Mouse (Mus musculus) heart, postnatal 0 days (tissue): ENCODE data around the gene Fopnl.

Experiments used
- CTCF ChIP-seq: IDR thresholded peaks from 2 replicates; pipeline ENCODE4 v1.5.1; 2016; ENCODE audit warnings: antibody characterized with exemption, control low read depth, low read depth
- EP300 ChIP-seq: IDR thresholded peaks from 2 replicates; pipeline ENCODE4 v1.6.1; 2016; ENCODE audit warnings: antibody characterized with exemption, low read depth

- TF ChIP-seq EP300 (no peak), CTCF (no peak)
Measured at GRCm38 (mm10) chr16:14297137-14297536, 20.1 kb downstream of the Fopnl start.
